Mouse (Mus musculus): ENCODE results near the gene Ndufv1. TPM values are rescaled to one million over a fixed set of nuclear protein-coding genes. Genes with fewer than 3 reads are reported as not detected.
"Not testable (repeated sequence)": the region's sequence is repeated elsewhere in the genome, so short reads cannot be mapped to it uniquely, and the experiment has no call there.

Ndufv1 gene
- 188 and 199 TPM in 2 replicates for polyA plus RNA-seq (2014; fragmentation: Nextera tagmentation; extraction: Ambion mirVana)

GRCm38 (mm10) chr19:4012432-4013022 lies at the start of gene Ndufv1:
Gene Ndufv1 (minus strand): TSS chr19:4012806.
- DNase-seq (ENCODE audit: low spot score) (peak; percentile 100), ATAC-seq (ENCODE audit: low read depth) (peak; percentile 99)
- WGBS: under 1% methylated on average over 33 of the region's 45 CpGs
- Histone ChIP-seq H3K27ac (replicated peaks; ENCODE audit: low read depth, low read length) (peak within 1 kb of the TSS; percentile 76; the same call in 1 of the 2 replicates), H3K27me3 (replicated peaks; ENCODE audit: control insufficient read depth, insufficient read depth, low read length) (no peaks in the 10 kb centered on the region), H3K4me2 (ENCODE audit: low read depth, low read length) (peak within 1 kb of the TSS; percentile 76), H3K4me3 (ENCODE audit: low read depth, low read length) (peak within 1 kb of the TSS; percentile 92), H3K4me1 (ENCODE audit: control insufficient read depth, insufficient read depth, low read length) (peaks cover 4% of the 10 kb centered on the region; the same call in 1 of the 2 replicates), H3K9me3 (ENCODE audit: control insufficient read depth, low read length) (no peaks in the 10 kb centered on the region), H3K36me3 (ENCODE audit: control insufficient read depth, insufficient read depth, low read length) (peaks cover 24% of the 10 kb centered on the region), H3K9ac (ENCODE audit: low read depth, low read length) (peak within 1 kb of the TSS; percentile 82)

GRCm38 (mm10) chr19:4060899-4061465 lies 48.4 kb upstream of the Ndufv1 start:
- 79% methylated on average over 6 of the region's 6 CpGs for WGBS
- no peak overlapping the region for H3K27ac ChIP-seq (replicated peaks; ENCODE audit: low read depth, low read length)
- H3K9ac ChIP-seq (ENCODE audit: low read depth, low read length): no peak overlapping the region
- DNase-seq (ENCODE audit: low spot score): no peak
- H3K9me3 ChIP-seq (ENCODE audit: control insufficient read depth, low read length): no peaks in the 10 kb centered on the region
- no peak overlapping the region for H3K4me2 ChIP-seq (ENCODE audit: low read depth, low read length)
- no peak for ATAC-seq (ENCODE audit: low read depth)
- H3K27me3 ChIP-seq (replicated peaks; ENCODE audit: control insufficient read depth, insufficient read depth, low read length): no peaks in the 10 kb centered on the region
- H3K4me1 ChIP-seq (ENCODE audit: control insufficient read depth, insufficient read depth, low read length): no peaks in the 10 kb centered on the region
- no peak overlapping the region for H3K4me3 ChIP-seq (ENCODE audit: low read depth, low read length)
- no peaks in the 10 kb centered on the region for H3K36me3 ChIP-seq (ENCODE audit: control insufficient read depth, insufficient read depth, low read length)

- H3K9me3 ChIP-seq (ENCODE audit: control insufficient read depth, low read length); H3K9ac ChIP-seq (ENCODE audit: low read depth, low read length); H3K36me3 ChIP-seq (ENCODE audit: control insufficient read depth, insufficient read depth, low read length); H3K4me2 ChIP-seq (ENCODE audit: low read depth, low read length); H3K4me3 ChIP-seq (ENCODE audit: low read depth, low read length); ATAC-seq (ENCODE audit: low read depth); H3K27me3 ChIP-seq (replicated peaks; ENCODE audit: control insufficient read depth, insufficient read depth, low read length); H3K27ac ChIP-seq (replicated peaks; ENCODE audit: low read depth, low read length); H3K4me1 ChIP-seq (ENCODE audit: control insufficient read depth, insufficient read depth, low read length); DNase-seq (ENCODE audit: low spot score): not testable (repeated sequence)
- WGBS: 85% methylated on average over 8 of the region's 8 CpGs
Measured at GRCm38 (mm10) chr19:4060044-4060898, 47.7 kb upstream of the Ndufv1 start.

- Histone ChIP-seq H3K4me3 (ENCODE audit: low read depth, low read length) (no peak within 1 kb of the TSS), H3K27ac (replicated peaks; ENCODE audit: low read depth, low read length) (no peak within 1 kb of the TSS), H3K4me1 (ENCODE audit: control insufficient read depth, insufficient read depth, low read length) (no peaks in the 10 kb centered on the region), H3K9me3 (ENCODE audit: control insufficient read depth, low read length) (no peaks in the 10 kb centered on the region), H3K36me3 (ENCODE audit: control insufficient read depth, insufficient read depth, low read length) (no peaks in the 10 kb centered on the region), H3K27me3 (replicated peaks; ENCODE audit: control insufficient read depth, insufficient read depth, low read length) (no peaks in the 10 kb centered on the region), H3K4me2 (ENCODE audit: low read depth, low read length) (no peak within 1 kb of the TSS), H3K9ac (ENCODE audit: low read depth, low read length) (no peak within 1 kb of the TSS)
- ATAC-seq (ENCODE audit: low read depth) (no peak), DNase-seq (ENCODE audit: low spot score) (no peak)
- WGBS: 77% methylated on average over 15 of the region's 15 CpGs
Measured at GRCm38 (mm10) chr19:4059069-4059740, 46.6 kb upstream of the Ndufv1 start, which contains the start of gene Gstp3. Gene Gstp3 (minus strand): TSS chr19:4059569.

GRCm38 (mm10) chr19:4058581-4058980 lies 46.0 kb upstream of the Ndufv1 start:
- H3K9me3 ChIP-seq (ENCODE audit: control insufficient read depth, low read length): no peaks in the 10 kb centered on the region
- no peaks in the 10 kb centered on the region for H3K27me3 ChIP-seq (replicated peaks; ENCODE audit: control insufficient read depth, insufficient read depth, low read length)
- no peak overlapping the region for H3K9ac ChIP-seq (ENCODE audit: low read depth, low read length)
- DNase-seq (ENCODE audit: low spot score) (no peak), ATAC-seq (ENCODE audit: low read depth) (no peak)
- H3K4me2 ChIP-seq (ENCODE audit: low read depth, low read length): no peak overlapping the region
- H3K36me3 ChIP-seq (ENCODE audit: control insufficient read depth, insufficient read depth, low read length): no peaks in the 10 kb centered on the region
- no peak overlapping the region for H3K27ac ChIP-seq (replicated peaks; ENCODE audit: low read depth, low read length)
- H3K4me1 ChIP-seq (ENCODE audit: control insufficient read depth, insufficient read depth, low read length): no peaks in the 10 kb centered on the region
- WGBS: 81% methylated on average over 4 of the region's 5 CpGs
- H3K4me3 ChIP-seq (ENCODE audit: low read depth, low read length): no peak overlapping the region

- no peaks in the 10 kb centered on the region for H3K9me3 ChIP-seq (ENCODE audit: control insufficient read depth, low read length)
- no peak for DNase-seq (ENCODE audit: low spot score)
- ATAC-seq (ENCODE audit: low read depth): no peak
- WGBS: 92% methylated on average over 7 of the region's 7 CpGs
- no peak overlapping the region for H3K4me3 ChIP-seq (ENCODE audit: low read depth, low read length)
- H3K4me1 ChIP-seq (ENCODE audit: control insufficient read depth, insufficient read depth, low read length): no peaks in the 10 kb centered on the region
- H3K27ac ChIP-seq (replicated peaks; ENCODE audit: low read depth, low read length): no peak overlapping the region
- no peak overlapping the region for H3K4me2 ChIP-seq (ENCODE audit: low read depth, low read length)
- no peak overlapping the region for H3K9ac ChIP-seq (ENCODE audit: low read depth, low read length)
- H3K27me3 ChIP-seq (replicated peaks; ENCODE audit: control insufficient read depth, insufficient read depth, low read length): no peaks in the 10 kb centered on the region
- H3K36me3 ChIP-seq (ENCODE audit: control insufficient read depth, insufficient read depth, low read length): no peaks in the 10 kb centered on the region
Measured at GRCm38 (mm10) chr19:4057962-4058361, 45.4 kb upstream of the Ndufv1 start.

- no peak overlapping the region for H3K27ac ChIP-seq (replicated peaks; ENCODE audit: low read depth, low read length)
- H3K9ac ChIP-seq (ENCODE audit: low read depth, low read length): no peak overlapping the region
- no peaks in the 10 kb centered on the region for H3K9me3 ChIP-seq (ENCODE audit: control insufficient read depth, low read length)
- H3K4me3 ChIP-seq (ENCODE audit: low read depth, low read length): no peak overlapping the region
- no peaks in the 10 kb centered on the region for H3K36me3 ChIP-seq (ENCODE audit: control insufficient read depth, insufficient read depth, low read length)
- no peaks in the 10 kb centered on the region for H3K27me3 ChIP-seq (replicated peaks; ENCODE audit: control insufficient read depth, insufficient read depth, low read length)
- no peaks in the 10 kb centered on the region for H3K4me1 ChIP-seq (ENCODE audit: control insufficient read depth, insufficient read depth, low read length)
- 78% methylated on average over 13 of the region's 13 CpGs for WGBS
- H3K4me2 ChIP-seq (ENCODE audit: low read depth, low read length): no peak overlapping the region
- DNase-seq (ENCODE audit: low spot score) (no peak), ATAC-seq (ENCODE audit: low read depth) (no peak)
Measured at GRCm38 (mm10) chr19:4057389-4057788, 44.8 kb upstream of the Ndufv1 start.

- H3K27ac ChIP-seq (replicated peaks; ENCODE audit: low read depth, low read length): no peak overlapping the region
- 31% methylated on average over 4 of the region's 4 CpGs for WGBS
- ATAC-seq (ENCODE audit: low read depth): no peak
- H3K4me2 ChIP-seq (ENCODE audit: low read depth, low read length): no peak overlapping the region
- no peaks in the 10 kb centered on the region for H3K27me3 ChIP-seq (replicated peaks; ENCODE audit: control insufficient read depth, insufficient read depth, low read length)
- H3K9me3 ChIP-seq (ENCODE audit: control insufficient read depth, low read length): no peaks in the 10 kb centered on the region
- no peaks in the 10 kb centered on the region for H3K4me1 ChIP-seq (ENCODE audit: control insufficient read depth, insufficient read depth, low read length)
- DNase-seq (ENCODE audit: low spot score): no peak
- H3K9ac ChIP-seq (ENCODE audit: low read depth, low read length): no peak overlapping the region
- H3K36me3 ChIP-seq (ENCODE audit: control insufficient read depth, insufficient read depth, low read length): no peaks in the 10 kb centered on the region
- no peak overlapping the region for H3K4me3 ChIP-seq (ENCODE audit: low read depth, low read length)
Measured at GRCm38 (mm10) chr19:4056727-4057126, 44.1 kb upstream of the Ndufv1 start.
